Mouse (Mus musculus) stomach, embryonic 14.5 days (tissue): ENCODE results near the gene Laptm5. TPM values are rescaled to one million over a fixed set of nuclear protein-coding genes. Genes with fewer than 3 reads are reported as not detected.

ENCODE experiments used
- ATAC-seq: fragments of 200-750 bp; cut with Nextera tagmentation; 2 replicates; pipeline ENCODE4 v1.8.0; 2017; ENCODE audit warnings: low read depth, moderate TSS enrichment; ENCODE audit not compliant: insufficient number of reproducible peaks, insufficient read depth, low FRiP score
- H3K27ac ChIP-seq: fragments of 300-500 bp; sonication (generic); 2 replicates; pipeline ENCODE4 v1.5.1; 2014; ENCODE audit warnings: mild to moderate bottlenecking, low read length, moderate library complexity, mixed read lengths
- H3K27me3 ChIP-seq: fragments of 300-500 bp; sonication (generic); 2 replicates; pipeline ENCODE4 v1.6.1; 2014; ENCODE audit warnings: low read length, control low read depth, mixed read lengths; ENCODE audit not compliant: control insufficient read depth, insufficient read depth
- H3K36me3 ChIP-seq: fragments of 300-500 bp; sonication (generic); 2 replicates; pipeline ENCODE4 v1.6.1; 2014; ENCODE audit warnings: mild to moderate bottlenecking, control low read depth, low read length, moderate library complexity, mixed read lengths; ENCODE audit not compliant: control insufficient read depth, insufficient read depth
- H3K4me1 ChIP-seq: fragments of 300-500 bp; sonication (generic); 2 replicates; pipeline ENCODE4 v1.6.1; 2014; ENCODE audit warnings: low read length, control low read depth, mixed read lengths; ENCODE audit not compliant: control insufficient read depth, insufficient read depth
- H3K4me2 ChIP-seq: fragments of 300-500 bp; sonication (generic); replicated peaks from 2 replicates; pipeline ENCODE4 v1.6.1; 2014; ENCODE audit warnings: low read depth, low read length, control low read depth
- H3K4me3 ChIP-seq: fragments of 300-500 bp; sonication (generic); 2 replicates; pipeline ENCODE4 v1.5.1; 2014; ENCODE audit warnings: low read depth, low read length, control low read depth
- H3K9ac ChIP-seq: fragments of 300-500 bp; sonication (generic); replicated peaks from 2 replicates; pipeline ENCODE4 v1.6.1; 2014; ENCODE audit warnings: low read depth, mild to moderate bottlenecking, control low read depth, low read length, moderate library complexity, mixed read lengths
- H3K9me3 ChIP-seq: fragments of 300-500 bp; sonication (generic); 2 replicates; pipeline ENCODE4 v1.6.1; 2016; ENCODE audit warnings: low read depth, low read length, control low read depth; ENCODE audit not compliant: control insufficient read depth
- WGBS: fragments of 180-500 bp; shearing (Covaris S2); extraction: QIAGEN DNeasy Blood & Tissue Kit; methylation state at CpG from one replicate; pipeline ENCODE4 v1.1.7; 2014; 5-methylcytosine and 5-hydroxymethylcytosine counted together
- polyA plus RNA-seq: library from polyadenylated mRNA; unstranded; fragments of >200 nt; fragmentation: Nextera tagmentation; extraction: Ambion mirVana; gene quantifications from 2 replicates; pipeline ENCODE4 v1.2.1, GENCODE M21; 2014

The Laptm5 gene
- polyA plus RNA-seq, 1 experiment from 2014 or later, result 49.4 TPM

DNA sequence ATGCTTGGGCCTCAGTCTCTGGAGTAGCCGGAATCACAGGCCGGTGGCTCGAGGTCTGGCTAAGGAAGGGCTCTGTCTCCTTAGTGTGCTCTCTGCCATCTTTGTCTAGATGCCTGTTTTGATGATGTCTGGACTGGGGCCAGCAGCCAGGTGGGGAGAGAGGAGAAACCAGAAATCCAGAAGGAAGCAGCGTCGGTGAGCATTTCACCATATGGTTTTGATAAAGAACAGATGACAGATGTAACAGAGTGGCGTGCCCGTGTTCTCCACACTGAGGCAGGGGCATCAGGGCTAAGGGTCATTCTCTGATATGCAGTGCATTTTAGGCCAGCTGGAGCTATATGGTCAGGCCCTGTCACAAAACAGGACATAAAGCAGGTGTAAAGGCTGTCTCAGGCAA lies 12.2 kb upstream of the Laptm5 start:
- H3K4me2 ChIP-seq, result no peak overlapping the region
- ATAC-seq, result no peak
- H3K27ac ChIP-seq, result no peak overlapping the region
- H3K9me3 ChIP-seq, result no peaks in the 10 kb centered on the region
- no peak overlapping the region for H3K9ac ChIP-seq
- H3K4me1 ChIP-seq, result no peaks in the 10 kb centered on the region
- no peaks in the 10 kb centered on the region for H3K27me3 ChIP-seq
- no peaks in the 10 kb centered on the region for H3K36me3 ChIP-seq
- WGBS, result 47% methylated on average over 7 of the region's 7 CpGs
- H3K4me3 ChIP-seq, result no peak overlapping the region

DNA sequence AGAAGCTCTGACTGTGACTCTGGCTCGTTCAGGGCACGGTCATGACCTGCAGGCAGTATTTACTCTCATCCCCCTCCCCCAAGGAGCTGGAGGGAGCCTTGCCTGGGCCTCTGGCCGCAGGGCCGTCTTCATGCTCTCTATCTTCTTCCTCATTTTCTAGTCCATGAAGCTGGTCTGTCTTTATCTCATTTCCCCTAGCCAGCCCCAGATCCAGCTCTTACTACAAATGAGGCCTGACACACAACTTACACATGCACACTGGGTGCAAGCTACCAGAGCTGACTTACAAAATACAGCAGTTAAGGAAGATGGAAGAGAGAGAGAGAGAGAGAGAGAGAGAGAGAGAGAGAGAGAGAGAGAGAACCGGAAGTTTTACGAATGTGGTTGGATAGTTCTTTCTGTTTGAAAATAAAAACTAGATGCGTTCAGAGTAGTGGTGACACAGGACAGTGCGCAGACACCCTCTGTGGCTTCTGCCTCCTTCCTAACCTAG lies 10.6 kb upstream of the Laptm5 start:
- Histone ChIP-seq H3K9ac (no peak overlapping the region), H3K36me3 (no peaks in the 10 kb centered on the region), H3K9me3 (no peaks in the 10 kb centered on the region), H3K27ac (no peak overlapping the region), H3K4me3 (no peak overlapping the region), H3K4me2 (no peak overlapping the region), H3K27me3 (no peaks in the 10 kb centered on the region), H3K4me1 (no peaks in the 10 kb centered on the region)
- no peak for ATAC-seq
- 41% methylated on average over 8 of the region's 8 CpGs for WGBS

DNA sequence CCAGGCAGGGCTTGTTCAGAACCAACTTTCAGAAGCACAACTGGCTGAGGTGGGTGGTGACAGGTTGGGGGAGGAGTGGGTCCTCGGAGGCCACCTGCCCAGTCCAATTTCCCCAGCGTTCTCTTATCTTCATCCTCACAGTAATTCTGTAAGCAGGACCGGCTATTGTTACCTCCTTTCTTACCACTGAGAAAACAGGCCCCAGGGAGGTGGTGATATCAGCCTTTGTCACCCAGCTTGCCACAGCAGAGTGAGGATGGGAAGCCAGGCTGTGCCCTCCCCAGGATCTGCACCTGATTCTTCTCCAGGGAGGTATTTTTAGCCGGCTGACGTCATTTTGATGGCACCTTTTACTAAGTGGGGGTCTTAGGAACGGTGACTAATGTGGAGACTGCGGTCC lies 7.9 kb upstream of the Laptm5 start:
- ATAC-seq, result no peak
- Histone ChIP-seq H3K27me3 (no peaks in the 10 kb centered on the region), H3K9me3 (no peaks in the 10 kb centered on the region), H3K4me1 (no peaks in the 10 kb centered on the region), H3K36me3 (no peaks in the 10 kb centered on the region), H3K4me3 (no peak overlapping the region), H3K9ac (no peak overlapping the region), H3K4me2 (no peak overlapping the region), H3K27ac (no peak overlapping the region)
- 70% methylated on average over 7 of the region's 7 CpGs for WGBS

DNA sequence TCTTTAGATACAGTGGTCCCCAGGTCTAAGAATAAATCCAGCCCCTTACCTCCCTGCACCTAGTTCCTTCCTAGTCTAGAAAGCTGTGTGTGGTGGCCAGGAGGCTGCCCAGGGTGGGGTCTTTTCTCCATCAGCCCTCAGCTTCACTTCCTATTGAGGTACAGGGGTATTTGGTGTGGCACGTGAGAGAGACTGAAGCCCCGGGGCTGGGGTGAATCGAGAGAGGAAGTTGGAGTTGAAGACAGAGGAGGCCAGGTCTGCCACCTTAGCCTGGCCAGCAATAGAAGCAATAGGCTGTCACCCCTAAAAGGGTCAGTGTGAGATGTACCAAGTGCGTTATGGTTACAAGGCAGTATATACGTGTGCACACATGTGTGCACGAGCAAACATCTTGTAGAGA lies 7.0 kb upstream of the Laptm5 start:
- Histone ChIP-seq H3K36me3 (no peaks in the 10 kb centered on the region), H3K27me3 (no peaks in the 10 kb centered on the region), H3K9me3 (no peaks in the 10 kb centered on the region), H3K27ac (no peak overlapping the region), H3K4me3 (no peak overlapping the region), H3K4me2 (no peak overlapping the region), H3K4me1 (no peaks in the 10 kb centered on the region), H3K9ac (no peak overlapping the region)
- no peak for ATAC-seq
- WGBS, result 80% methylated on average over 6 of the region's 6 CpGs

DNA sequence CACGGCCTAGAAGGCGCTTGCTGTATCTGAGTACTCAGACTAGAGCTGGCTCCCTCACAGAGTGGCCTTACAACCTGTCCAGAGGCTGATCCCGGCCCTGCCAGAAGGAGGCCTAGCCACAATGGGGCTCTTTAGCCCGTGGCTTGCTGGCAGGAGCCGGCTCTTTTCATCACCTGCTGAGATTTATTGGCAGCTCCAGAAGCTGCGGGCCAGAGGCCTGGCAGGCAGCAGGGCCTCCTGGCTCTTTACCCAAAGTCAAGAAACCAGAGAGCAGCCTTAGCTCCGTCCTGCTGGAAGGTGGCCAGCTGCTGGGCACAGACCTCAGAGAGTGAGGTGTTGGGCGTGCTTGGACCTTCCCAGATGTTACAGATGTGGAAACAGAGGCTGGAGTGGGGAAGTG lies 6.6 kb upstream of the Laptm5 start:
- no peak for ATAC-seq
- H3K9me3 ChIP-seq, result no peaks in the 10 kb centered on the region
- H3K4me3 ChIP-seq, result no peak overlapping the region
- H3K36me3 ChIP-seq, result no peaks in the 10 kb centered on the region
- H3K27me3 ChIP-seq, result no peaks in the 10 kb centered on the region
- H3K4me1 ChIP-seq, result no peaks in the 10 kb centered on the region
- 43% methylated on average over 8 of the region's 8 CpGs for WGBS
- no peak overlapping the region for H3K27ac ChIP-seq
- H3K9ac ChIP-seq, result no peak overlapping the region
- H3K4me2 ChIP-seq, result no peak overlapping the region

DNA sequence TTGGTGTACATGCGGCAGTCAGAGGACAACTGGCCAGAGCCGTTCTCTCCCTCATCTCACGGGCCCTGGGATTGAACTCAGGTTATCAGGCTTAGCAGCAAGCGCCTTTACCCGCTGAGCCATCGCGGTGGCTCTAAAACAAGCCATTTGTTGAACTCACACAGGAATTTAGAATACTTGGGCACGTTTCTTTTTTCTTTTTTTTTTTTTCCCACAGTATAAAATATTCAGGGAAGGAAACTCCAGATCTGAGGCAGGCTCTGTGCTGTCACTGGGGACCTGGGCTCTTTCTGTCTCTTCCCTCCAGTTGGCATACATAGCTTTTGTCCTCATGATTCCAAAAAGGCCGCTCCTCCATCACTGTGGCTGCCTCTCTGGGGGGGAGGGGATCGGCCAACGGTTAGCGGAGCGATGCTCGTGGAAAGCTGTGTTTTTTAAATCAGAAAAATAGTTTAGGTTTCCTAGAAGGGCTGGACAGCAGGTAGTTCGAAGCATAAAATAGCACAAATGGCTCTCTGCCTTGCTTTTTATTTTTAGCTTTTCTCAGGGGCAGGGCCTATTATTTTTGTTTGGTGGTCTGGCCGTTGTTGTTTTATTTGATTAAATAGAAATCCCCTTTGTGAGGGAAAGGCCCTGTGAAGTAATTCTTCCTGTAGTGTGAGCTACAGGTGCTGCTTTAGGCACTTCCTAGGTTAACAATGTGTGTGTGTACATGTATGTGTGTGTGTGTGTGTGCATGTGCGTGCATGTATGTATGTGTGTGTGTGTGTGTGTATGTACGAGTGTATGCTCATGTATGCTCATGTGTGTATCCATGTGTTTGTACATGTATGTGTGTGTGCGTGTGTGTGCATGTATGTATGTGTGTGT lies 5.5 kb upstream of the Laptm5 start:
- no peaks in the 10 kb centered on the region for H3K27me3 ChIP-seq
- H3K9me3 ChIP-seq, result no peaks in the 10 kb centered on the region
- no peak overlapping the region for H3K4me3 ChIP-seq
- ATAC-seq, result no peak
- H3K27ac ChIP-seq, result no peak overlapping the region
- H3K36me3 ChIP-seq, result no peaks in the 10 kb centered on the region
- no peaks in the 10 kb centered on the region for H3K4me1 ChIP-seq
- H3K4me2 ChIP-seq, result no peak overlapping the region
- 85% methylated on average over 19 of the region's 19 CpGs for WGBS
- no peak overlapping the region for H3K9ac ChIP-seq

DNA sequence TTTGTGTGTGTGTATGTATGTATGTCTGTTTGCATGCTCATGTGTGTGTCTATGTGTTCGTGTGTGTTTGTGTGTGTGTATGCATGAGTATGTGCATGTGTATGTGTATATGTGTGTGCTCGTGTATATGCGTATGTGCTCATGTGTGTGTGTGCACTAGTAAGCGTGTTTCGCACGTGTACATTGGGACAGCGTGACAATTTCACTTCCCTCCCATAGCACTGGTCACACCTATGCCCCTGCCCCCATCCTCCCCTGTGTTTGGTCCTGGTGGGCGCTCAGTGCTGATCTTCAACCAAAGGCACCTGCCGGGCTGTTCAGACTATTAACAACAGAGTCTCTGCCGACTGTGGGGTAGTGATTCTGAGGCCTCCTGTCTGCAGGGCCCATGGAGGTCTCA lies 4.8 kb upstream of the Laptm5 start:
- Histone ChIP-seq H3K36me3 (no peaks in the 10 kb centered on the region), H3K27me3 (no peaks in the 10 kb centered on the region), H3K27ac (no peak overlapping the region), H3K4me2 (no peak overlapping the region), H3K9ac (no peak overlapping the region), H3K4me3 (no peak overlapping the region), H3K4me1 (no peaks in the 10 kb centered on the region), H3K9me3 (no peaks in the 10 kb centered on the region)
- WGBS, result 95% methylated on average over 10 of the region's 10 CpGs
- ATAC-seq, result no peak

DNA sequence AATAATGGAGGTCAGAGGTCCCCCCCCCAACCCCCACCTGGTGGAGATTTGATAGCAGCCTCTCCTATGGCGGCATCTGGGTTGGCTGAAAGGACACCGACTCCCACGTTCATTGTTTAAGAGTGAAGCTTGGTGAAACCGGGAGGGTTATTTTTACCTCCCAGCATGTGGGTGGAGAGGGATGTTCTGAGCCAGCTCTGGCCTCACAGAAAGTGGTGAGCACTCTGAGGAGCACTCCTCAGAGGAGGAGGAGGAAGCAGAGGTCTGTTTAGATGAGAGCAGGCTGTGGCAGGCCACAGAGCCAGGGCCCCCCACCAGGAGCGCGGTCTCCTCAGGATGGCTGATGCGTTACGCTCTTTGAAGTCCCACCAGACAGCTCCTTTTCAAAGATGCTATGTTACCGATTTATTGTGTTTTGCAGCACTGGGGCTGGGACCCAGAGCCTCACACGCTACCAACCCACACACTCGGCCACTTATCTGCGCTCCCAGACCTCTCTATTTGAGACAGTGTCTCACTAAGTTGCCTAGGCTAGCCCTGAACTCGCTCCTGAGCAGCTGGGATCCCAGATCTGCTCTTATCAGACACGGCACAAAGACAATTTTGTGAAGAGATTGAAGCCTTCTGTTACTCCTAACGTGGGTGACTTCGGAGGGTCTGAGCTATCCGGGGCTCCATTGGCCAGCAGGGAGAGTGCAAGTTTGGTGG lies 3.6 kb upstream of the Laptm5 start:
- ATAC-seq, result no peak
- no peak overlapping the region for H3K9ac ChIP-seq
- no peaks in the 10 kb centered on the region for H3K36me3 ChIP-seq
- no peak overlapping the region for H3K27ac ChIP-seq
- no peak overlapping the region for H3K4me3 ChIP-seq
- 64% methylated on average over 17 of the region's 17 CpGs for WGBS
- no peak overlapping the region for H3K4me2 ChIP-seq
- no peaks in the 10 kb centered on the region for H3K4me1 ChIP-seq
- H3K9me3 ChIP-seq, result no peaks in the 10 kb centered on the region
- no peaks in the 10 kb centered on the region for H3K27me3 ChIP-seq
